Mouse (Mus musculus) heart, adult 11 months (tissue): ENCODE measurements around the gene Urb1.

Source experiments
- DNase-seq: peaks from one replicate; pipeline ENCODE4 v3.0.0; 2022

Urb1 gene

GRCm38 (mm10) chr16:90760515-90760914, 49.7 kb downstream of the Urb1 start:
- DNase-seq: no peak

GRCm38 (mm10) chr16:90759335-90759734, 50.9 kb downstream of the Urb1 start:
- no peak for DNase-seq

- DNase-seq: peak; percentile 91
These were observed 56.7 kb downstream of the Urb1 start for GRCm38 (mm10) chr16:90753386-90753941.

- DNase-seq: no peak
These were observed 62.0 kb downstream of the Urb1 start for GRCm38 (mm10) chr16:90748169-90748568.

- peak; percentile 98 for DNase-seq
These were observed 63.1 kb downstream of the Urb1 start for GRCm38 (mm10) chr16:90747143-90747542.

- DNase-seq: peak; percentile 98
These were observed 71.9 kb downstream of the Urb1 start, which contains the start of gene Mrap for GRCm38 (mm10) chr16:90738092-90738956. Mrap (plus strand) TSS chr16:90738207.

GRCm38 (mm10) chr16:90736672-90737270, 73.4 kb downstream of the Urb1 start:
- no peak for DNase-seq

GRCm38 (mm10) chr16:90735611-90736010, 74.6 kb downstream of the Urb1 start:
- no peak for DNase-seq

GRCm38 (mm10) chr16:90727233-90728115, 82.7 kb downstream of the Urb1 start, which contains the start of gene Mis18a:
Mis18a (minus strand) TSS chr16:90727404.
- peak; percentile 99 for DNase-seq

GRCm38 (mm10) chr16:90726600-90727227, 83.5 kb downstream of the Urb1 start:
- DNase-seq: no peak

GRCm38 (mm10) chr16:90724051-90724450, 86.2 kb downstream of the Urb1 start:
- peak; percentile 54 for DNase-seq

- no peak for DNase-seq
These were observed 99.9 kb downstream of the Urb1 start for GRCm38 (mm10) chr16:90710313-90710712.

- peak; percentile 95 for DNase-seq
These were observed 100.4 kb downstream of the Urb1 start for GRCm38 (mm10) chr16:90709711-90710289.

GRCm38 (mm10) chr16:90706279-90706678, 103.9 kb downstream of the Urb1 start:
- DNase-seq: peak; percentile 96

- DNase-seq: peak; percentile 95
These were observed 105.9 kb downstream of the Urb1 start for GRCm38 (mm10) chr16:90704161-90704825.

- no peak for DNase-seq
These were observed 106.6 kb downstream of the Urb1 start for GRCm38 (mm10) chr16:90703646-90704045.

- no peak for DNase-seq
These were observed 108.7 kb downstream of the Urb1 start for GRCm38 (mm10) chr16:90701541-90701940.
